Mouse (Mus musculus): ENCODE results near the gene Nisch. TPM values are rescaled to one million over a fixed set of nuclear protein-coding genes. Genes with fewer than 3 reads are reported as not detected.
A peak's percentile ranks its signal among the peaks of the same experiment; 100 is the strongest.

Gene Nisch
- polyA plus RNA-seq, 1 experiment from 2014 or later = 197 TPM

DNA sequence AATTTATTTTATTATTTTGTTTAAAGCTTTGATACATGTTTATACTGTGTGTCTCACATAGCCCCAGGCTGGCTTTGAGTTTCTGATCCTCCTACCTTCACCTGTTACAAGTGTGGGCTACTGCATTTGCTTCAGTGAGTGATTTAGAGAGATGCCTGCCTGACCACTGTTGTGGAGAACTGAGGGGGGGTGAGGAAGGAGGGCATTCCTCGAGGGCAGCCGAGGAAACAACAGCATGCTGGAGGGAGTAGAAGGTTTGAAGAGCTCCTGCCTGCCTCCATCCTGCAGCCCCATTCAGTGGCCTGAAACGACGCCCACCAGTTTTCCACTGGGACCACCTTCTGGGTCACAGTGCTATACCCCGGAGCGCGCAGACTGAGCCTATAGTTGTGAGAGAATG lies 51.3 kb downstream of the Nisch start:
- Histone ChIP-seq H3K27ac (peak overlapping the region; percentile 44; the same call in 1 of the 2 replicates), H3K36me3 (ENCODE audit: insufficient read depth, low read length) (no peaks in the 10 kb centered on the region), H3K4me3 (replicated peaks; ENCODE audit: low read depth, low read length) (no peak overlapping the region), H3K4me1 (replicated peaks; ENCODE audit: insufficient read depth, low read length) (peaks cover 13% of the 10 kb centered on the region; the same call in 1 of the 2 replicates), H3K9ac (ENCODE audit: low read depth, low read length) (no peak overlapping the region), H3K9me3 (replicated peaks; ENCODE audit: low read length) (no peaks in the 10 kb centered on the region), H3K27me3 (ENCODE audit: insufficient read depth, low read length) (no peaks in the 10 kb centered on the region), H3K4me2 (ENCODE audit: low read length) (no peak overlapping the region)
- TF ChIP-seq CTCF (IDR thresholded peaks at IDR 0.05; ENCODE audit: low read depth) = no peak
- DNase-seq (ENCODE audit: low spot score) (peak; percentile 81), ATAC-seq (replicated peaks; ENCODE audit: low FRiP score, low read depth) (peak; percentile 48)
- 26% methylated on average over 7 of the region's 7 CpGs for WGBS

DNA sequence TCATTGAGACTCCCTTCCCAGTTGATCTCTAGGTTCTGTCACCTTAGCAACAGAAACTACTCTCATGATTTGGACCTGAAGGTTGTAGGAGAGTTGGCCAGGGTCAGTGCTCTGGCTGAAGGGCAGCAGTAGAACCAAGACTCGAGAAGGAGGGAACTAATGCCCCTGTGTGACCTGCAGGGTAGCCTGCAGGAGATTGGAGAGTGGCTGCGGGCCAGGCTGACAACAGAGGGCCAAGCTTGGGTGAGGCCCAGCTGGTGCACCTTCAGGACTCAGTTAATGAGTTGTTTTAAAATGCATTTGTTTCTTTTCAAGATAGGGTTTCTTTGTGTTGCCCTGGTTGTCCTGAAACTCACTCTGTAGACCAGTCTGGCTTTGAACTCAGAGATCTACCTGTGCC lies 51.7 kb downstream of the Nisch start:
- H3K9ac ChIP-seq (ENCODE audit: low read depth, low read length) = no peak overlapping the region
- no peak overlapping the region for H3K4me2 ChIP-seq (ENCODE audit: low read length)
- no peak for TF ChIP-seq CTCF (IDR thresholded peaks at IDR 0.05; ENCODE audit: low read depth)
- DNase-seq (ENCODE audit: low spot score) (no peak), ATAC-seq (replicated peaks; ENCODE audit: low FRiP score, low read depth) (no peak)
- no peaks in the 10 kb centered on the region for H3K9me3 ChIP-seq (replicated peaks; ENCODE audit: low read length)
- no peak overlapping the region for H3K27ac ChIP-seq
- H3K27me3 ChIP-seq (ENCODE audit: insufficient read depth, low read length) = no peaks in the 10 kb centered on the region
- peaks cover 13% of the 10 kb centered on the region; the same call in 1 of the 2 replicates for H3K4me1 ChIP-seq (replicated peaks; ENCODE audit: insufficient read depth, low read length)
- WGBS = 45% methylated on average over 2 of the region's 2 CpGs
- no peak overlapping the region for H3K4me3 ChIP-seq (replicated peaks; ENCODE audit: low read depth, low read length)
- H3K36me3 ChIP-seq (ENCODE audit: insufficient read depth, low read length) = no peaks in the 10 kb centered on the region

DNA sequence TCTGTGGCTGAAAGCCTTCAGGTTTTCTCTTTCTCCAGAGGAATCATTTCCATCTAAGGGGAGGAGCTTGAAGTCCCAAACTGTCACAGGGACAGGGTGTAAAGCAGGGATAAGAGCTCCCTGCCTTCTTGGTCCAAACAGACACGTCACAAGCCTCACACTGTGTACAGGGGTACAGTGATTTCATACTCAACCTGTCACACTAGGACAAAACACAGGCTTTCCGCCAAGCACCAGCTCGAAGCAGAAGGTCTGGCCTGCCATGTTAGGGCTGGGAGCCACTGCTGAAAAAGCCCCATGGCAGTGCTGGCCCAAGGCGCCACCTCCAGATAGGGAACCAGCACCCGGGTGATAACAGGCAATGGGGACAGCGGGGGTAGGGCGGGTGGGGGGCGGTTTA lies 52.7 kb downstream of the Nisch start:
- Histone ChIP-seq H3K9ac (ENCODE audit: low read depth, low read length) (no peak overlapping the region), H3K27me3 (ENCODE audit: insufficient read depth, low read length) (no peaks in the 10 kb centered on the region), H3K4me2 (ENCODE audit: low read length) (no peak overlapping the region), H3K4me3 (replicated peaks; ENCODE audit: low read depth, low read length) (no peak overlapping the region), H3K9me3 (replicated peaks; ENCODE audit: low read length) (no peaks in the 10 kb centered on the region), H3K36me3 (ENCODE audit: insufficient read depth, low read length) (no peaks in the 10 kb centered on the region), H3K27ac (no peak overlapping the region), H3K4me1 (replicated peaks; ENCODE audit: insufficient read depth, low read length) (peaks cover 13% of the 10 kb centered on the region; the same call in 1 of the 2 replicates)
- TF ChIP-seq CTCF (IDR thresholded peaks at IDR 0.05; ENCODE audit: low read depth) = no peak
- WGBS = 84% methylated on average over 8 of the region's 8 CpGs
- ATAC-seq (replicated peaks; ENCODE audit: low FRiP score, low read depth) = no peak
- no peak for DNase-seq (ENCODE audit: low spot score)

DNA sequence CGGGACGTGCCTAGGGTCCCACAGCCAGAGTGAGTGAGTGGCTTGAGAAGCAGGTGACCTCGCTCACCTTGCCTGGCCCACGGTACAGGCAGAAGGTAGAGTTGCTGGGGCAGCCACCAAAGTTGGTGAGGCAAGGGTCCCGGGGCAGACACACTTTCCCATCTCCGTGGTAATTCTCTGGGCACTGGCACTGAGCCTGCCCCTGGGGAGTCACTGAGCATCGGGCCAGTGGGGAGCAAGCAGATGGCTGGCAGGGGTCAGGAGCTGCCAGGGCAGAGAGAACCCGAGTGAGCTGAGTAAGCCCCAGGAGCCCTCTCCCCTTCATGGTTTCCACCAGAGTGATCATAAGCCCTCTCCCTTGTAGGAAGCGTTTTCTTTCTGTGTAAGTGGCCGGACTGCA lies 55.1 kb downstream of the Nisch start:
- 57% methylated on average over 10 of the region's 10 CpGs for whole genome bisulfite sequencing
- no peak overlapping the region for H3K4me3 ChIP-seq (replicated peaks; ENCODE audit: low read depth, low read length)
- no peaks in the 10 kb centered on the region for H3K9me3 ChIP-seq (replicated peaks; ENCODE audit: low read length)
- TF ChIP-seq CTCF (IDR thresholded peaks at IDR 0.05; ENCODE audit: low read depth) = no peak
- H3K27ac ChIP-seq = no peak overlapping the region
- no peak overlapping the region for H3K9ac ChIP-seq (ENCODE audit: low read depth, low read length)
- H3K36me3 ChIP-seq (ENCODE audit: insufficient read depth, low read length) = no peaks in the 10 kb centered on the region
- DNase-seq (ENCODE audit: low spot score) = no peak
- H3K4me1 ChIP-seq (replicated peaks; ENCODE audit: insufficient read depth, low read length) = peaks cover 7% of the 10 kb centered on the region; the same call in 1 of the 2 replicates
- no peak for ATAC-seq (replicated peaks; ENCODE audit: low FRiP score, low read depth)
- no peak overlapping the region for H3K4me2 ChIP-seq (ENCODE audit: low read length)
- no peaks in the 10 kb centered on the region for H3K27me3 ChIP-seq (ENCODE audit: insufficient read depth, low read length)

DNA sequence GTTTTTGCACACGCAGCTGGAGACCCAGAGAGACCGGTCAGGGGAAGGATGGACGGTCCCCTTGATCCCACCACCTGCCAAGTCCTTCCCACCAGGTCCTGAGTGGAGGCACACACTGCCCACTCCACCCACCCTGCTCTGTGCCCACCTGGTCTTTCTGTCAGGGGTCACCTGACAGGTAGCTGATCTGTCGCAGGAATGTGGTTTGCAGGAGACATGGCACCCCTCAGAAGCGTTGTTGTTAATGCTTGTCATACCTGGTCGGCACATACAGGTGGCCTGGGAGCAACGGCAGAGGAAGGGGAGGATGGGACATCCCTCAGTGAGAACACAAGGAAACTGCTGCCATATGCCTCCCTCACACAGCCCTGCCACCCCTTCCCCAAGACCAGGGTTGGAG lies 55.6 kb downstream of the Nisch start:
- Histone ChIP-seq H3K4me3 (replicated peaks; ENCODE audit: low read depth, low read length) (no peak overlapping the region), H3K9me3 (replicated peaks; ENCODE audit: low read length) (no peaks in the 10 kb centered on the region), H3K36me3 (ENCODE audit: insufficient read depth, low read length) (no peaks in the 10 kb centered on the region), H3K27me3 (ENCODE audit: insufficient read depth, low read length) (no peaks in the 10 kb centered on the region), H3K27ac (no peak overlapping the region), H3K4me2 (ENCODE audit: low read length) (no peak overlapping the region), H3K4me1 (replicated peaks; ENCODE audit: insufficient read depth, low read length) (peaks cover 4% of the 10 kb centered on the region; the same call in 1 of the 2 replicates), H3K9ac (ENCODE audit: low read depth, low read length) (no peak overlapping the region)
- DNase-seq (ENCODE audit: low spot score) = no peak
- 87% methylated on average over 7 of the region's 7 CpGs for WGBS
- no peak for ATAC-seq (replicated peaks; ENCODE audit: low FRiP score, low read depth)
- TF ChIP-seq CTCF (IDR thresholded peaks at IDR 0.05; ENCODE audit: low read depth) = no peak

DNA sequence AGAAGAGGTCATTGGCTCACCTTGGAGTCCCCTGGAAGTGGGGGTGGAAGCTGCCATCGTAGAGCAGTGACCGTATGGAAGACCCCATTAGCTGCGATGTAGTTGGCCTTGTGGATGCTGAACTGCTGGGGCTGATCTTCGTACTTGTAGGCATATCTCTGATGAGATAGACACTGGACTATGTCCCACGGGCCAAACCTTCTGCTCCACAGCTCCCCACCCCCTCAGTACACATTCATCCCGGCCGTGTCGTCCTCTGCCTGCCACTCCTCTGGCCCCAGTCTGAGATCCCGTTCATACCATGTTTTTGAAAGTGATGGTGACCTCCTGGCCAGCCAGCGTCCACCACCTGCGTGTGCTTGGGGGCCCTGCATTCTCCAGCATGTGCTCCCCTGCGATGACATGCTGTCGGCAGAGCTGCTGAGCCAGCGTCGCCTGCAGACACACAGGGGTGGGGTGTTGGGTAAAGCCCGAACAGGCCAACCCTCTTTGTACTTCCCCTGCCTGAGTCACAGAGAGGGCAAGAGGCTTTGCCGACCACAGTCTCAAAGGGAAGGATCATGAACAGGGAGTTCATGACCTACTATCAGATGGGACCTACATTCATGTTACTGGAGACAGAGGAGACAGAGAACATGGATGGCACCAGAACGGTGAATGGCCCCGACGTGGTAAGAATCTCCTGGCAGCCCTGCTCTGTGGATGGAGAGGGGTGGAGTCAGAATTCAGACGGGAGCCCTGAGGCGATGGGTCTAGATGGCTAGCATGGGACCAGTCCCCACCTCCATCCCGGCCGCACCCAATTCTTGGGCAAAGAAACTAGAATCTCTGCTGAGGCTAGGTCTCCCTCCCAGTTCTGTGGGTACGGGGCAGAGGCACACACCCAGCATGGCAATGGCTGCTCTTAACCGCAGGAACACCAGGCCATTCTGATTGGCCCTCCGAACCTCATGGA lies 56.3 kb downstream of the Nisch start:
- WGBS = 72% methylated on average over 27 of the region's 27 CpGs
- Histone ChIP-seq H3K27me3 (ENCODE audit: insufficient read depth, low read length) (no peaks in the 10 kb centered on the region), H3K9me3 (replicated peaks; ENCODE audit: low read length) (no peaks in the 10 kb centered on the region), H3K9ac (ENCODE audit: low read depth, low read length) (no peak overlapping the region), H3K4me1 (replicated peaks; ENCODE audit: insufficient read depth, low read length) (no peaks in the 10 kb centered on the region; the same call in 1 of the 2 replicates), H3K27ac (no peak overlapping the region), H3K36me3 (ENCODE audit: insufficient read depth, low read length) (no peaks in the 10 kb centered on the region), H3K4me2 (ENCODE audit: low read length) (no peak overlapping the region), H3K4me3 (replicated peaks; ENCODE audit: low read depth, low read length) (no peak overlapping the region)
- no peak for ATAC-seq (replicated peaks; ENCODE audit: low FRiP score, low read depth)
- DNase-seq (ENCODE audit: low spot score) = no peak
- no peak for TF ChIP-seq CTCF (IDR thresholded peaks at IDR 0.05; ENCODE audit: low read depth)
